Mouse (Mus musculus): Measurements from ENCODE around the gene Ston1. TPM values are rescaled to one million over a fixed set of nuclear protein-coding genes. Genes with fewer than 3 reads are reported as not detected.

Gene Ston1
- polyA plus RNA-seq, 1 experiment from 2014 or later, result 11.5 TPM

GRCm38 (mm10) chr17:88598056-88598420 lies 554 bp downstream of the Ston1 start:
- 2% methylated on average over 5 of the region's 5 CpGs for WGBS
- Histone ChIP-seq H3K9ac (ENCODE audit: low read depth, low read length) (peak overlapping the region; percentile 69; the same call in 1 of the 2 replicates), H3K27me3 (ENCODE audit: control insufficient read depth, insufficient read depth, low read length) (no peaks in the 10 kb centered on the region), H3K27ac (ENCODE audit: low read depth, low read length) (peak overlapping the region; percentile 81; the same call in 1 of the 2 replicates), H3K4me3 (ENCODE audit: low read length) (peak overlapping the region; percentile 67), H3K9me3 (ENCODE audit: control insufficient read depth, low read length) (no peaks in the 10 kb centered on the region), H3K4me1 (ENCODE audit: control insufficient read depth, insufficient read depth, low read length) (peaks cover 3% of the 10 kb centered on the region; the same call in 1 of the 2 replicates), H3K36me3 (ENCODE audit: control insufficient read depth, insufficient read depth, low read length) (no peaks in the 10 kb centered on the region), H3K4me2 (replicated peaks; ENCODE audit: low read depth, low read length) (peak overlapping the region; percentile 69)
- ATAC-seq (ENCODE audit: low FRiP score, low TSS enrichment), result no peak

- Histone ChIP-seq H3K4me2 (replicated peaks; ENCODE audit: low read depth, low read length) (peak overlapping the region; percentile 69), H3K27ac (ENCODE audit: low read depth, low read length) (peak overlapping the region; percentile 30; the same call in 1 of the 2 replicates), H3K4me1 (ENCODE audit: control insufficient read depth, insufficient read depth, low read length) (peaks cover 3% of the 10 kb centered on the region; the same call in 1 of the 2 replicates), H3K27me3 (ENCODE audit: control insufficient read depth, insufficient read depth, low read length) (no peaks in the 10 kb centered on the region), H3K4me3 (ENCODE audit: low read length) (peak overlapping the region; percentile 67), H3K36me3 (ENCODE audit: control insufficient read depth, insufficient read depth, low read length) (no peaks in the 10 kb centered on the region), H3K9me3 (ENCODE audit: control insufficient read depth, low read length) (no peaks in the 10 kb centered on the region), H3K9ac (ENCODE audit: low read depth, low read length) (peak overlapping the region; percentile 34; the same call in 1 of the 2 replicates)
- WGBS, result 19% methylated on average over 14 of the region's 14 CpGs
- ATAC-seq (ENCODE audit: low FRiP score, low TSS enrichment), result no peak
Observed at GRCm38 (mm10) chr17:88598570-88599368, 1.3 kb downstream of the Ston1 start.

GRCm38 (mm10) chr17:88600492-88601026 lies 3.1 kb downstream of the Ston1 start:
- no peak overlapping the region for H3K4me2 ChIP-seq (replicated peaks; ENCODE audit: low read depth, low read length)
- 72% methylated on average over 8 of the region's 8 CpGs for WGBS
- H3K9me3 ChIP-seq (ENCODE audit: control insufficient read depth, low read length), result no peaks in the 10 kb centered on the region
- no peak overlapping the region for H3K9ac ChIP-seq (ENCODE audit: low read depth, low read length)
- ATAC-seq (ENCODE audit: low FRiP score, low TSS enrichment), result no peak
- no peaks in the 10 kb centered on the region for H3K27me3 ChIP-seq (ENCODE audit: control insufficient read depth, insufficient read depth, low read length)
- H3K4me1 ChIP-seq (ENCODE audit: control insufficient read depth, insufficient read depth, low read length), result peaks cover 3% of the 10 kb centered on the region; the same call in 1 of the 2 replicates
- no peak overlapping the region for H3K4me3 ChIP-seq (ENCODE audit: low read length)
- H3K36me3 ChIP-seq (ENCODE audit: control insufficient read depth, insufficient read depth, low read length), result no peaks in the 10 kb centered on the region
- no peak overlapping the region for H3K27ac ChIP-seq (ENCODE audit: low read depth, low read length)

GRCm38 (mm10) chr17:88603943-88604342 lies 6.5 kb downstream of the Ston1 start:
- ATAC-seq (ENCODE audit: low FRiP score, low TSS enrichment), result no peak
- Histone ChIP-seq H3K4me2 (replicated peaks; ENCODE audit: low read depth, low read length) (no peak overlapping the region), H3K4me1 (ENCODE audit: control insufficient read depth, insufficient read depth, low read length) (no peaks in the 10 kb centered on the region; the same call in 1 of the 2 replicates), H3K36me3 (ENCODE audit: control insufficient read depth, insufficient read depth, low read length) (no peaks in the 10 kb centered on the region), H3K4me3 (ENCODE audit: low read length) (no peak overlapping the region), H3K27ac (ENCODE audit: low read depth, low read length) (no peak overlapping the region), H3K9ac (ENCODE audit: low read depth, low read length) (no peak overlapping the region), H3K27me3 (ENCODE audit: control insufficient read depth, insufficient read depth, low read length) (no peaks in the 10 kb centered on the region), H3K9me3 (ENCODE audit: control insufficient read depth, low read length) (no peaks in the 10 kb centered on the region)
- WGBS, result 90% methylated on average over 11 of the region's 11 CpGs

GRCm38 (mm10) chr17:88606056-88606455 lies 8.6 kb downstream of the Ston1 start:
- H3K9me3 ChIP-seq (ENCODE audit: control insufficient read depth, low read length), result no peaks in the 10 kb centered on the region
- H3K36me3 ChIP-seq (ENCODE audit: control insufficient read depth, insufficient read depth, low read length), result no peaks in the 10 kb centered on the region
- no peaks in the 10 kb centered on the region for H3K4me1 ChIP-seq (ENCODE audit: control insufficient read depth, insufficient read depth, low read length)
- no peak overlapping the region for H3K27ac ChIP-seq (ENCODE audit: low read depth, low read length)
- ATAC-seq (ENCODE audit: low FRiP score, low TSS enrichment), result no peak
- no peaks in the 10 kb centered on the region for H3K27me3 ChIP-seq (ENCODE audit: control insufficient read depth, insufficient read depth, low read length)
- no peak overlapping the region for H3K4me2 ChIP-seq (replicated peaks; ENCODE audit: low read depth, low read length)
- no peak overlapping the region for H3K9ac ChIP-seq (ENCODE audit: low read depth, low read length)
- WGBS, result 66% methylated on average over 2 of the region's 2 CpGs
- H3K4me3 ChIP-seq (ENCODE audit: low read length), result no peak overlapping the region

- Histone ChIP-seq H3K27me3 (ENCODE audit: control insufficient read depth, insufficient read depth, low read length) (no peaks in the 10 kb centered on the region), H3K4me2 (replicated peaks; ENCODE audit: low read depth, low read length) (no peak overlapping the region), H3K9me3 (ENCODE audit: control insufficient read depth, low read length) (no peaks in the 10 kb centered on the region), H3K4me1 (ENCODE audit: control insufficient read depth, insufficient read depth, low read length) (no peaks in the 10 kb centered on the region), H3K9ac (ENCODE audit: low read depth, low read length) (no peak overlapping the region), H3K27ac (ENCODE audit: low read depth, low read length) (no peak overlapping the region), H3K36me3 (ENCODE audit: control insufficient read depth, insufficient read depth, low read length) (no peaks in the 10 kb centered on the region), H3K4me3 (ENCODE audit: low read length) (no peak overlapping the region)
- ATAC-seq (ENCODE audit: low FRiP score, low TSS enrichment), result no peak
- WGBS, result 72% methylated on average over 15 of the region's 15 CpGs
Observed at GRCm38 (mm10) chr17:88609361-88609760, 11.9 kb downstream of the Ston1 start.

- H3K9me3 ChIP-seq (ENCODE audit: control insufficient read depth, low read length), result no peaks in the 10 kb centered on the region
- H3K36me3 ChIP-seq (ENCODE audit: control insufficient read depth, insufficient read depth, low read length), result no peaks in the 10 kb centered on the region
- no peaks in the 10 kb centered on the region for H3K27me3 ChIP-seq (ENCODE audit: control insufficient read depth, insufficient read depth, low read length)
- no peak overlapping the region for H3K4me3 ChIP-seq (ENCODE audit: low read length)
- 48% methylated on average over 2 of the region's 2 CpGs for WGBS
- H3K9ac ChIP-seq (ENCODE audit: low read depth, low read length), result no peak overlapping the region
- no peak overlapping the region for H3K27ac ChIP-seq (ENCODE audit: low read depth, low read length)
- no peak for ATAC-seq (ENCODE audit: low FRiP score, low TSS enrichment)
- no peaks in the 10 kb centered on the region for H3K4me1 ChIP-seq (ENCODE audit: control insufficient read depth, insufficient read depth, low read length)
- no peak overlapping the region for H3K4me2 ChIP-seq (replicated peaks; ENCODE audit: low read depth, low read length)
Observed at GRCm38 (mm10) chr17:88611057-88611456, 13.6 kb downstream of the Ston1 start.

- no peak overlapping the region for H3K4me2 ChIP-seq (replicated peaks; ENCODE audit: low read depth, low read length)
- no peak overlapping the region for H3K27ac ChIP-seq (ENCODE audit: low read depth, low read length)
- no peaks in the 10 kb centered on the region for H3K27me3 ChIP-seq (ENCODE audit: control insufficient read depth, insufficient read depth, low read length)
- WGBS, result 64% methylated on average over 6 of the region's 6 CpGs
- ATAC-seq (ENCODE audit: low FRiP score, low TSS enrichment), result no peak
- no peak overlapping the region for H3K4me3 ChIP-seq (ENCODE audit: low read length)
- no peaks in the 10 kb centered on the region for H3K9me3 ChIP-seq (ENCODE audit: control insufficient read depth, low read length)
- H3K36me3 ChIP-seq (ENCODE audit: control insufficient read depth, insufficient read depth, low read length), result no peaks in the 10 kb centered on the region
- H3K9ac ChIP-seq (ENCODE audit: low read depth, low read length), result no peak overlapping the region
- H3K4me1 ChIP-seq (ENCODE audit: control insufficient read depth, insufficient read depth, low read length), result no peaks in the 10 kb centered on the region
Observed at GRCm38 (mm10) chr17:88613172-88613571, 15.7 kb downstream of the Ston1 start.

- H3K36me3 ChIP-seq (ENCODE audit: control insufficient read depth, insufficient read depth, low read length), result no peaks in the 10 kb centered on the region
- 89% methylated on average over 3 of the region's 3 CpGs for WGBS
- no peaks in the 10 kb centered on the region for H3K4me1 ChIP-seq (ENCODE audit: control insufficient read depth, insufficient read depth, low read length)
- no peak overlapping the region for H3K27ac ChIP-seq (ENCODE audit: low read depth, low read length)
- H3K9ac ChIP-seq (ENCODE audit: low read depth, low read length), result no peak overlapping the region
- no peak overlapping the region for H3K4me2 ChIP-seq (replicated peaks; ENCODE audit: low read depth, low read length)
- H3K9me3 ChIP-seq (ENCODE audit: control insufficient read depth, low read length), result no peaks in the 10 kb centered on the region
- no peaks in the 10 kb centered on the region for H3K27me3 ChIP-seq (ENCODE audit: control insufficient read depth, insufficient read depth, low read length)
- no peak for ATAC-seq (ENCODE audit: low FRiP score, low TSS enrichment)
- no peak overlapping the region for H3K4me3 ChIP-seq (ENCODE audit: low read length)
Observed at GRCm38 (mm10) chr17:88613721-88614120, 16.2 kb downstream of the Ston1 start.

Data from kidney, embryonic 14.5 days (tissue).